Mouse (Mus musculus): ENCODE data around the gene Egfl7. TPM values are rescaled to one million over a fixed set of nuclear protein-coding genes. Genes with fewer than 3 reads are reported as not detected.

The Egfl7 gene
- polyA plus RNA-seq, 1 experiment from 2014 or later, result 53.0 TPM

GRCm38 (mm10) chr2:26547481-26547880 lies 32.3 kb upstream of the Egfl7 start:
- Histone ChIP-seq H3K27ac (ENCODE audit: low read depth) (no peak overlapping the region), H3K4me2 (ENCODE audit: low read depth, low read length) (no peak overlapping the region), H3K4me1 (ENCODE audit: insufficient read depth) (peaks cover 34% of the 10 kb centered on the region), H3K9me3 (ENCODE audit: low read length) (no peaks in the 10 kb centered on the region), H3K27me3 (ENCODE audit: insufficient read depth, low read length) (no peaks in the 10 kb centered on the region), H3K9ac (replicated peaks) (no peak overlapping the region), H3K36me3 (replicated peaks; ENCODE audit: insufficient read depth, low read length) (no peaks in the 10 kb centered on the region), H3K4me3 (ENCODE audit: low read depth, low read length) (no peak overlapping the region)
- no peak for TF ChIP-seq EP300 (IDR thresholded peaks at IDR 0.05; ENCODE audit: low read depth)
- TF ChIP-seq CTCF (IDR thresholded peaks at IDR 0.05; ENCODE audit: low read depth), result peak; percentile 49
- no peak for ATAC-seq
- WGBS (ENCODE audit: insufficient replicate concordance), result 37% methylated on average over 2 of the region's 2 CpGs
- DNase-seq, result no peak

GRCm38 (mm10) chr2:26549801-26550200 lies 30.0 kb upstream of the Egfl7 start:
- H3K4me1 ChIP-seq (ENCODE audit: insufficient read depth), result peaks cover 54% of the 10 kb centered on the region
- no peaks in the 10 kb centered on the region for H3K36me3 ChIP-seq (replicated peaks; ENCODE audit: insufficient read depth, low read length)
- TF ChIP-seq EP300 (IDR thresholded peaks at IDR 0.05; ENCODE audit: low read depth) (peak; percentile 30; the same call in 1 of the 2 replicates), CTCF (IDR thresholded peaks at IDR 0.05; ENCODE audit: low read depth) (no peak)
- H3K4me3 ChIP-seq (ENCODE audit: low read depth, low read length), result no peak overlapping the region
- peak; percentile 94 for ATAC-seq
- peak; percentile 79 for DNase-seq
- no peak overlapping the region for H3K9ac ChIP-seq (replicated peaks)
- H3K27me3 ChIP-seq (ENCODE audit: insufficient read depth, low read length), result no peaks in the 10 kb centered on the region
- H3K27ac ChIP-seq (ENCODE audit: low read depth), result peak overlapping the region; percentile 80
- 20% methylated on average over 10 of the region's 10 CpGs for WGBS (ENCODE audit: insufficient replicate concordance)
- H3K9me3 ChIP-seq (ENCODE audit: low read length), result no peaks in the 10 kb centered on the region
- H3K4me2 ChIP-seq (ENCODE audit: low read depth, low read length), result no peak overlapping the region

GRCm38 (mm10) chr2:26550205-26550604 lies 29.6 kb upstream of the Egfl7 start:
- Histone ChIP-seq H3K4me1 (ENCODE audit: insufficient read depth) (peaks cover 58% of the 10 kb centered on the region), H3K4me3 (ENCODE audit: low read depth, low read length) (no peak overlapping the region), H3K4me2 (ENCODE audit: low read depth, low read length) (no peak overlapping the region), H3K27ac (ENCODE audit: low read depth) (peak overlapping the region; percentile 78), H3K9me3 (ENCODE audit: low read length) (no peaks in the 10 kb centered on the region), H3K9ac (replicated peaks) (no peak overlapping the region), H3K36me3 (replicated peaks; ENCODE audit: insufficient read depth, low read length) (no peaks in the 10 kb centered on the region), H3K27me3 (ENCODE audit: insufficient read depth, low read length) (no peaks in the 10 kb centered on the region)
- no peak for TF ChIP-seq CTCF (IDR thresholded peaks at IDR 0.05; ENCODE audit: low read depth)
- no peak for TF ChIP-seq EP300 (IDR thresholded peaks at IDR 0.05; ENCODE audit: low read depth)
- 0 out of 2 replicates have a peak, but pooled peaks have one; percentile 3 for ATAC-seq
- no peak for DNase-seq
- 51% methylated on average over 3 of the region's 3 CpGs for WGBS (ENCODE audit: insufficient replicate concordance)

- Histone ChIP-seq H3K4me2 (ENCODE audit: low read depth, low read length) (no peak overlapping the region), H3K36me3 (replicated peaks; ENCODE audit: insufficient read depth, low read length) (no peaks in the 10 kb centered on the region), H3K9me3 (ENCODE audit: low read length) (no peaks in the 10 kb centered on the region), H3K27me3 (ENCODE audit: insufficient read depth, low read length) (no peaks in the 10 kb centered on the region), H3K27ac (ENCODE audit: low read depth) (peak overlapping the region; percentile 57; the same call in 1 of the 2 replicates), H3K4me1 (ENCODE audit: insufficient read depth) (peaks cover 63% of the 10 kb centered on the region), H3K4me3 (ENCODE audit: low read depth, low read length) (no peak overlapping the region), H3K9ac (replicated peaks) (no peak overlapping the region)
- no peak for ATAC-seq
- DNase-seq, result no peak
- 56% methylated on average over 3 of the region's 3 CpGs for WGBS (ENCODE audit: insufficient replicate concordance)
- TF ChIP-seq CTCF (IDR thresholded peaks at IDR 0.05; ENCODE audit: low read depth), result no peak
- TF ChIP-seq EP300 (IDR thresholded peaks at IDR 0.05; ENCODE audit: low read depth), result no peak
Measured at GRCm38 (mm10) chr2:26550777-26551176, 29.0 kb upstream of the Egfl7 start.

GRCm38 (mm10) chr2:26551446-26551845 lies 28.4 kb upstream of the Egfl7 start:
- peak overlapping the region; percentile 57 for H3K27ac ChIP-seq (ENCODE audit: low read depth)
- no peaks in the 10 kb centered on the region for H3K36me3 ChIP-seq (replicated peaks; ENCODE audit: insufficient read depth, low read length)
- 37% methylated on average over 8 of the region's 8 CpGs for WGBS (ENCODE audit: insufficient replicate concordance)
- DNase-seq (no peak), ATAC-seq (no peak)
- H3K4me3 ChIP-seq (ENCODE audit: low read depth, low read length), result no peak overlapping the region
- H3K9ac ChIP-seq (replicated peaks), result no peak overlapping the region
- H3K9me3 ChIP-seq (ENCODE audit: low read length), result no peaks in the 10 kb centered on the region
- peaks cover 69% of the 10 kb centered on the region for H3K4me1 ChIP-seq (ENCODE audit: insufficient read depth)
- no peak for TF ChIP-seq CTCF (IDR thresholded peaks at IDR 0.05; ENCODE audit: low read depth)
- TF ChIP-seq EP300 (IDR thresholded peaks at IDR 0.05; ENCODE audit: low read depth), result no peak
- no peak overlapping the region for H3K4me2 ChIP-seq (ENCODE audit: low read depth, low read length)
- H3K27me3 ChIP-seq (ENCODE audit: insufficient read depth, low read length), result no peaks in the 10 kb centered on the region

- Histone ChIP-seq H3K9ac (replicated peaks) (no peak overlapping the region), H3K36me3 (replicated peaks; ENCODE audit: insufficient read depth, low read length) (no peaks in the 10 kb centered on the region), H3K4me2 (ENCODE audit: low read depth, low read length) (no peak overlapping the region), H3K9me3 (ENCODE audit: low read length) (no peaks in the 10 kb centered on the region), H3K27ac (ENCODE audit: low read depth) (peak overlapping the region; percentile 57), H3K27me3 (ENCODE audit: insufficient read depth, low read length) (no peaks in the 10 kb centered on the region), H3K4me1 (ENCODE audit: insufficient read depth) (peaks cover 75% of the 10 kb centered on the region), H3K4me3 (ENCODE audit: low read depth, low read length) (no peak overlapping the region)
- 74% methylated on average over 2 of the region's 2 CpGs for WGBS (ENCODE audit: insufficient replicate concordance)
- no peak for DNase-seq
- TF ChIP-seq EP300 (IDR thresholded peaks at IDR 0.05; ENCODE audit: low read depth), result no peak
- TF ChIP-seq CTCF (IDR thresholded peaks at IDR 0.05; ENCODE audit: low read depth), result no peak
- ATAC-seq, result no peak
Measured at GRCm38 (mm10) chr2:26552066-26552465, 27.7 kb upstream of the Egfl7 start.

GRCm38 (mm10) chr2:26553904-26554303 lies 25.9 kb upstream of the Egfl7 start:
- Histone ChIP-seq H3K9me3 (ENCODE audit: low read length) (no peaks in the 10 kb centered on the region), H3K4me1 (ENCODE audit: insufficient read depth) (peaks cover 69% of the 10 kb centered on the region), H3K4me2 (ENCODE audit: low read depth, low read length) (no peak overlapping the region), H3K4me3 (ENCODE audit: low read depth, low read length) (no peak overlapping the region), H3K9ac (replicated peaks) (no peak overlapping the region), H3K36me3 (replicated peaks; ENCODE audit: insufficient read depth, low read length) (no peaks in the 10 kb centered on the region), H3K27ac (ENCODE audit: low read depth) (no peak overlapping the region), H3K27me3 (ENCODE audit: insufficient read depth, low read length) (no peaks in the 10 kb centered on the region)
- 73% methylated on average over 9 of the region's 9 CpGs for WGBS (ENCODE audit: insufficient replicate concordance)
- DNase-seq, result no peak
- no peak for TF ChIP-seq CTCF (IDR thresholded peaks at IDR 0.05; ENCODE audit: low read depth)
- ATAC-seq, result no peak
